Mouse (Mus musculus) liver, adult 2 months (tissue): Measurements from ENCODE around the gene Col28a1.

Experiments
- CTCF ChIP-seq: fragments of 200-500 bp; IDR thresholded peaks from 2 replicates; pipeline ENCODE4 v1.5.1; 2011; ENCODE audit warnings: low read depth, low read length, control low read depth
- POLR2A ChIP-seq: fragments of 200-500 bp; IDR thresholded peaks from 2 replicates; pipeline ENCODE4 v1.6.1; 2011; ENCODE audit warnings: low read length, control low read depth; ENCODE audit not compliant: insufficient read depth; ENCODE audit errors: extremely low read depth

GRCm38 (mm10) chr6:8118577-8118976, 73.8 kb downstream of the Col28a1 start:
- TF ChIP-seq CTCF (no peak), POLR2A (no peak)
